34 mouse cellular contexts compared by ENCODE assay signal in the genomic region with DNA sequence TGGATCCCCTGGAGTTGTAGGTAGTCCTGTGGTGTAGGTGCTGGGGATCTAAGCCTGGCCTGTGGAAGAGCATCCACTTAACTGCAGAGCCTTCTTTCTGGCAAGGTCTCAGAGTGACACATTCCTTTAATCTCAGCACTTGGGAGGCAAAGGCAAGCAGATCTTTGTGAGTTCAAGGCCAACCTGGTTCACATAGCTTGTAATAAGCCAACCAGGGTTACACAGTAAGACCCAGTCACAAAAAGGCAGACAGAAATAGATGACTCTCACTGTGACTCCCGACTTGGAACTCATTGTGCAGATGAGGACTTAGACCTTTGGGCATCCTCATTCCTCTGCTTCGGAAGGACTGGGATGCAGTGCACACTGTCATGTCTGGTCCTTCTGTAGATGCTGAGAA.
"Had no signal": no experiment of that assay in that cellular context is flagged by ENCODE, and none has a peak within 500 bp of the region (broad histone marks: within the 10 kb centered on the region; RNA-seq: fewer than 3 reads in every experiment).

No protein-coding gene starts in this region.

- H3K9ac ChIP-seq: heart, embryonic 12.5 days; heart, embryonic 13.5 days; heart, embryonic 15.5 days; hindbrain, embryonic 12.5 days; hindbrain, embryonic 13.5 days; hindbrain, embryonic 14.5 days; hindbrain, embryonic 15.5 days; kidney, embryonic 15.5 days had no signal

- H3K36me3 ChIP-seq: heart, embryonic 15.5 days had no signal

- H3K9me3 ChIP-seq: heart, embryonic 10.5 days; heart, embryonic 12.5 days; heart, embryonic 13.5 days; heart, embryonic 15.5 days; hindbrain, embryonic 10.5 days; hindbrain, embryonic 12.5 days; hindbrain, embryonic 13.5 days; hindbrain, embryonic 15.5 days; kidney, embryonic 15.5 days had no signal

- H3K27me3 ChIP-seq: heart, embryonic 12.5 days; heart, embryonic 13.5 days; heart, embryonic 15.5 days; hindbrain, embryonic 12.5 days; hindbrain, embryonic 13.5 days; hindbrain, embryonic 15.5 days; kidney, embryonic 15.5 days had no signal

- H3K4me3 ChIP-seq: heart, adult 2 months; heart, embryonic 10.5 days; heart, embryonic 12.5 days; heart, embryonic 13.5 days; heart, embryonic 15.5 days; hindbrain, embryonic 10.5 days; hindbrain, embryonic 12.5 days; hindbrain, embryonic 13.5 days; hindbrain, embryonic 15.5 days; kidney, embryonic 15.5 days; layer of hippocampus, adult 2 months had no signal

- DNase-seq: heart, adult 2 months; heart, postnatal 10 days; heart, postnatal 14 days; heart, postnatal 36 days; heart, postnatal 4 days; kidney, adult 11 months; kidney, adult 18-20 months; kidney, adult 2 months; kidney, adult 8-10 months; kidney, adult 9 months; kidney, postnatal 10 days; kidney, postnatal 14 days; kidney, postnatal 25 days; kidney, postnatal 36 days; kidney, postnatal 4 days; layer of hippocampus, adult 9-11 months; layer of hippocampus, postnatal 36 days had no signal

- ATAC-seq: hindbrain, embryonic 16.5 days; hindbrain, postnatal 0 days; inflammation-experienced regulatory T-cells, adult 6 months; intestine, embryonic 16.5 days had no signal

- H3K27ac ChIP-seq: heart, adult 2 months; heart, embryonic 10.5 days; heart, embryonic 13.5 days; heart, embryonic 15.5 days; hindbrain, embryonic 10.5 days; hindbrain, embryonic 12.5 days; hindbrain, embryonic 13.5 days; hindbrain, embryonic 14.5 days; hindbrain, embryonic 15.5 days; hindbrain, postnatal 0 days; kidney, embryonic 15.5 days; kidney, postnatal 0 days; layer of hippocampus, adult 2 months had no signal

- H3K4me2 ChIP-seq: heart, embryonic 11.5 days; heart, embryonic 12.5 days; heart, embryonic 13.5 days; heart, embryonic 15.5 days; hindbrain, embryonic 12.5 days; hindbrain, embryonic 13.5 days; hindbrain, embryonic 14.5 days; hindbrain, embryonic 15.5 days; kidney, embryonic 15.5 days had no signal
